In genomic region chrX:159371831-159372752, GRCm38 (mm10) we compare ENCODE assay signal across 8 mouse cellular contexts. TPM values are rescaled to one million over a fixed set of nuclear protein-coding genes. Genes with fewer than 3 reads are reported as not detected.
DNase-seq lines count a peak whose midpoint lies in the region; ATAC-seq and TF ChIP-seq lines count a peak whose summit lies in the region.

Gene Eif1ax, plus strand, starts transcription at chrX:159372178.

- WGBS in heart, embryonic 10.5 days: 11% methylated on average over 63 of the region's 76 CpGs
- WGBS in kidney, embryonic 15.5 days: 28% methylated on average over 56 of the region's 76 CpGs

- DNase-seq in A20 (ENCODE audit: low read depth, low spot score) (peak; percentile 88), liver (peak; percentile 92)
- DNase-seq in heart, embryonic 10.5 days (ENCODE audit: low spot score): peak; percentile 90
- peak; percentile 75 to 77 for DNase-seq in spleen, postnatal 4 days (ENCODE audit: low spot score in 2 of 2)

- H3K4me3 ChIP-seq in bone marrow macrophage, adult 2 months (ENCODE audit: insufficient read depth, low read length): peak within 1 kb of the TSS; percentile 92
- H3K4me3 ChIP-seq in embryonic fibroblast, embryonic 13.5 days (ENCODE audit: insufficient read depth, low read length): peak within 1 kb of the TSS; percentile 93
- H3K4me3 ChIP-seq in heart, embryonic 10.5 days: peak within 1 kb of the TSS; percentile 70
- peak within 1 kb of the TSS; percentile 69 for H3K4me3 ChIP-seq in kidney, embryonic 15.5 days (replicated peaks)

- peak within 1 kb of the TSS; percentile 69 for H3K9ac ChIP-seq in kidney, embryonic 15.5 days

- 0 out of 2 replicates have a peak, but pooled peaks cover 6% of the 10 kb centered on the region for H3K27me3 ChIP-seq in heart, embryonic 10.5 days (ENCODE audit: insufficient read depth, poor library complexity, severe bottlenecking)
- H3K27me3 ChIP-seq in kidney, embryonic 15.5 days: peaks cover 5% of the 10 kb centered on the region; the same call in 1 of the 2 replicates

- H3K4me1 ChIP-seq in bone marrow macrophage, adult 2 months (ENCODE audit: control insufficient read depth, insufficient read depth, low read length): peaks cover 6% of the 10 kb centered on the region; the same call in 1 of the 2 replicates
- no peaks in the 10 kb centered on the region for H3K4me1 ChIP-seq in embryonic fibroblast, embryonic 13.5 days (ENCODE audit: control insufficient read depth, insufficient read depth, low read length)
- H3K4me1 ChIP-seq in heart, embryonic 10.5 days: no peaks in the 10 kb centered on the region; the same call in 1 of the 2 replicates
- no peaks in the 10 kb centered on the region for H3K4me1 ChIP-seq in kidney, embryonic 15.5 days

- peak within 1 kb of the TSS; percentile 54 for H3K4me2 ChIP-seq in kidney, embryonic 15.5 days

- TF ChIP-seq CTCF in bone marrow macrophage, adult 2 months (IDR thresholded peaks at IDR 0.05; ENCODE audit: low read depth, low read length): no peak
- no peak for TF ChIP-seq CTCF in embryonic fibroblast, embryonic 13.5 days (IDR thresholded peaks at IDR 0.05; ENCODE audit: borderline replicate concordance, insufficient read depth, low read length)

- peaks cover 10% of the 10 kb centered on the region; the same call in 1 of the 2 replicates for H3K36me3 ChIP-seq in heart, embryonic 10.5 days
- no peaks in the 10 kb centered on the region for H3K36me3 ChIP-seq in kidney, embryonic 15.5 days

- ATAC-seq in kidney, embryonic 15.5 days (replicated peaks; ENCODE audit: low FRiP score): peak; percentile 99
- ATAC-seq in monocyte, adult 5-6 weeks (replicated peaks; ENCODE audit: insufficient number of reproducible peaks, low FRiP score, low TSS enrichment, poor library complexity, severe bottlenecking): peak; percentile 93

- H3K9me3 ChIP-seq in heart, embryonic 10.5 days: no peaks in the 10 kb centered on the region
- H3K9me3 ChIP-seq in kidney, embryonic 15.5 days (replicated peaks): no peaks in the 10 kb centered on the region

- TF ChIP-seq POLR2A in bone marrow macrophage, adult 2 months (IDR thresholded peaks at IDR 0.05; ENCODE audit: borderline replicate concordance, low read depth, low read length): no peak
- TF ChIP-seq POLR2A in embryonic fibroblast, embryonic 13.5 days (IDR thresholded peaks at IDR 0.05; ENCODE audit: low read depth, low read length): peak; percentile 91

- peak within 1 kb of the TSS; percentile 37 for H3K27ac ChIP-seq in bone marrow macrophage, adult 2 months (ENCODE audit: insufficient read depth, low read depth, low read length)
- H3K27ac ChIP-seq in embryonic fibroblast, embryonic 13.5 days (ENCODE audit: insufficient read depth, low read length): peak within 1 kb of the TSS; percentile 89
- H3K27ac ChIP-seq in heart, embryonic 10.5 days: peak within 1 kb of the TSS; percentile 91
- peak within 1 kb of the TSS; percentile 86 for H3K27ac ChIP-seq in kidney, embryonic 15.5 days

RNA-seq across cellular contexts. Expression of gene Eif1ax, which starts in this region (rescaled TPM):
- 20.6 and 25.1 TPM in 2 replicates for polyA plus RNA-seq in bone marrow macrophage, adult 2 months (2012; ENCODE audit: insufficient read depth, insufficient read length, missing spikeins)
- polyA plus RNA-seq in embryonic fibroblast, embryonic 13.5 days (2011; ENCODE audit: insufficient read length, low read depth, missing spikeins): 67.6 and 73.7 TPM in 2 replicates
- polyA plus RNA-seq in heart, embryonic 10.5 days (2016; fragmentation: Nextera tagmentation; extraction: Ambion mirVana): 119 and 125 TPM in 2 replicates
- 132 and 146 TPM in 2 replicates for polyA plus RNA-seq in kidney, embryonic 15.5 days (2015; fragmentation: Nextera tagmentation; extraction: Ambion mirVana)
- total RNA-seq in monocyte, adult 5-6 weeks (2017): 21.6 to 33.1 TPM (median 26.9 TPM) in 3 replicates

Comparison
In these comparisons a context has a peak if more than half of its experiments do, and no peak if none do; other contexts are left out.
1. Peak in every context shown above with its lines: DNase-seq, ATAC-seq, H3K4me3 ChIP-seq and H3K27ac ChIP-seq.
2. H3K27ac ChIP-seq: peak in every context shown above with its lines; median percentile 91 in heart, embryonic 10.5 days; 89 in embryonic fibroblast, embryonic 13.5 days; 86 in kidney, embryonic 15.5 days; 37 in bone marrow macrophage, adult 2 months.